Mouse (Mus musculus) adrenal gland, postnatal 25 days (tissue): ENCODE data around the gene Ncam1. TPM values are rescaled to one million over a fixed set of nuclear protein-coding genes. Genes with fewer than 3 reads are reported as not detected.

Experiments
- DNase-seq: peaks from one replicate; pipeline ENCODE4 v3.0.0; 2021; ENCODE audit warnings: mixed read lengths
- total RNA-seq: library from RNA; stranded (reverse); gene quantifications from 2 replicates; pipeline ENCODE4 v1.2.3, GENCODE M21; 2021

Gene Ncam1
- total RNA-seq, 1 experiment from 2014 or later: 48.8 TPM

- no peak for DNase-seq
Measured at GRCm38 (mm10) chr9:49751466-49751865, 47.3 kb downstream of the Ncam1 start.

GRCm38 (mm10) chr9:49746176-49746575, 52.5 kb downstream of the Ncam1 start:
- DNase-seq: no peak

- no peak for DNase-seq
Measured at GRCm38 (mm10) chr9:49745696-49746095, 53.0 kb downstream of the Ncam1 start.

DNA sequence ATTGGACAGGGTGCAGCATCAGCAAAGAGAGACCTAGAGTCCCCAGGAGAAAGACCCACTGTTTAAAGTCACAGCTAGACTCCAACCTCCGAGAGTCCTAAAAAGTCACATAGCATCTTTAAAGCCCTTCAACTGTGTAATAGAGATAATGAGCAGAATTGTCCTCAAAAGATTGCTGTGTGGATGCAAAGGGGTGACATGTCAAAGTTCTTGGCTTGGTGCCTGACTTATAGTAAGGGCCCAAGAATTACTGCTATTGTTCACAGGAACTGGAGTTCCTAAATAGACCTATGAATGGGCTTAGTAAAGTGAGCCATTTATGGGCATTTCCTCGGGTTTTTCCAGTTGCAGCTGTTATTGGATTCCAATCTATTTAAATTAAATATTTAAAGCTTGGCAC, 54.4 kb downstream of the Ncam1 start:
- DNase-seq: no peak

GRCm38 (mm10) chr9:49739935-49740334, 58.8 kb downstream of the Ncam1 start:
- DNase-seq: no peak

- DNase-seq: no peak
Measured at GRCm38 (mm10) chr9:49738546-49738945, 60.2 kb downstream of the Ncam1 start.

DNA sequence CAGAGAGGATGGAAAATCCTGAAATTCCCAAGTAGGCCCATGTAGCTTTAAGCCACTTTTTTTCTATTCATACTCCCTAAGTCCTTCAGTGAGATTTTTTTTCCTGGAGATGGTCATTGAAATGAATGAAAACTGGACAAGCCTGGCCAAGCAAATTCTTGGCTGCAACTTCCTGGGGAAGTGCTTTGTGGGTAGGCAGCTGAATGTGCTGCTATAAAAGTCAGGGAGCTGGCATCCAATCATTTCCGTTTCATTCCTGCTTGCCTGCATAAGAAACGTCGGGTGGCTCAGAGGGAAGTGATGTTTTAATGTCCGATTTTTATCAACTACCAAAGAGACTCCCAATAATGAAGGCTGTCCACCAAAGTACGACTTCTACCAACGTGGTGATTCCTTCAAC, 61.6 kb downstream of the Ncam1 start:
- DNase-seq: no peak

DNA sequence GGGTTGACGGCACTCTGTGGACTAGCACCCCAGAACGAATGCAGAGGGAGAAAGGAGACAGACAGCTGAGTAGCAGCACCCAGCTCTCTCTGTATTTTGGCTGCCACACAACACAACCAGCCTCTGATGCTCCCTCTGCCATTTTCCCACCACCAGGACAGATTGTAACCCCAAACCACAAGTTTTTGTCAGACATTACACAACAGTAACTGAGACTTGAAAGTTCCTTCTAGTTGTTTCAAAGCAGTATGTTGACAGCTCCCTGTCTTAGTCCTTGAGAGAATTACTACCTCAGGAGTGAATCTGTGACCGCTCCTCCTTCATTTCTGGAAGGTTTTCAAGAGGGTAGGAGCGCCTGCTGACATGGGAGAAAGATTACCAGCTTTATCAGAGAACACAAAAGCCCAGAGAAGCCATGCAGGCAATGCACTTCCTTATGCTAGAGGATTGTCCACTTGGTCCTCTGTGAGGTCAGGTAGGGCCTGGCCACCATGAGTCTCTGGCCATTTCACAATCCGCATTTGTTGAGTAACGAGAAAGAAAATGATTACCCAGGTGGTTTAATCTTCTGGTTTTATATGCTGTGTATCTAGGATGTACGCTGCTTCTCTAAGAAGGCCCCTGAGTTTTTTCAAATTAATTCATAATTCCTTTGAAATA, 64.2 kb downstream of the Ncam1 start:
- no peak for DNase-seq

DNA sequence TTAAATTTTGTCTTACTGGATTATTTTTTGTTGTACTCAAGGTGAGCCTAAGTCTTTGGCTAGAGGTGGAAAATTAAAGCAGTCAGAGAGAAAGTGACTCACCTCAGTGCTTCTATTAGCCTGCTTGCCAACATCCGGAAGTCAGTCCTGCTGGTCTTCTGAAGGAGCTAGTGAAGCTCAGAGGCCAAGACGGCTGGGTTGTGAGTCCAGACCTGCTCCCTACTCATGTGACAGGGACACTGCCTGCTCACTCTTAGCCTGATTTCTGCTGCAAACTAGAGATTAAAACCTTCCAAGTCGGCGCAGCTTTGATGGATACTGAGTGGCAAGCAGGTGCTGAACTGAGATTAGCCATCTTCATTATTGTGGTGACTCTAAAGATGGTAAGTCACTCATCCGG, 65.0 kb downstream of the Ncam1 start:
- DNase-seq: no peak

DNA sequence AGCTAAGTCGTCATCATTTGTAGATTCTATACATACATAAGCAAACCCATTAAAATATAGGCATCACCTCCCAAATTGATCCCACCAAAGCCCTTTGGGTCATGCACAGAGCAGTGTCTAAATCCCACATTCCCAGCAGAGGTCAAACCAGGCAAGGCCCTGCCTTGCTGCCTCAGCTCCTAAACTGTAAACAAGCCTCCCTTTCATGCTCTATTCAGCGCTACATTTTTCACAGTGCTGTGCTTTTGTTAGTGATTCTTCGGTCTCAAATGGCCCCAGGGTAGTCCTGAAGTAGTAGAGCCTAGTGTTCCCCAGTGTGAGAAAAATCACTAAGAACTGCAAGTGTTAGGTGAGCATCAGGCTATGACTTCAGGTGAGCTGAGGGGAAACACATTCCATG, 69.2 kb downstream of the Ncam1 start:
- no peak for DNase-seq

GRCm38 (mm10) chr9:49728211-49728610, 70.5 kb downstream of the Ncam1 start:
- DNase-seq: no peak

- no peak for DNase-seq
Measured at GRCm38 (mm10) chr9:49722765-49723164, 76.0 kb downstream of the Ncam1 start.

DNA sequence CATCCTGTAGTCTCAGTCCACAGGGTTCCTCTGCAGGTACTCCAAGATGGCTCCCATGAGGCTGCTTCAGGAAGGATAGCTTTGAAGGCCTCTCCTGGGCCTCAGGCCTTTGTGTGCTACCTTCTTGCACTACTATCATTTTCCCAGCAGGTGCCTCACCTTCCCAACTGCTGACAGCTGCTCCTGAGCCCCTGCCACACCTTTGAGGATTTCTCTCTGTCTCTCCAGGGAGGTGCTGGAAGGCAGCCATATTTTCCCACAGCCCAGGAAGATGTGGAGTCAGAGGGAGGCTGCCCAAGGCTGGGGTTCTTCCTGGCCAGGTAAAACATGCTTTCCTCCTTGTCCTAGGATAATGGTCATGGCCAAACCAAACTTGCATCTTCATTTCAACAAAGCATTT, 83.6 kb downstream of the Ncam1 start:
- DNase-seq: no peak

DNA sequence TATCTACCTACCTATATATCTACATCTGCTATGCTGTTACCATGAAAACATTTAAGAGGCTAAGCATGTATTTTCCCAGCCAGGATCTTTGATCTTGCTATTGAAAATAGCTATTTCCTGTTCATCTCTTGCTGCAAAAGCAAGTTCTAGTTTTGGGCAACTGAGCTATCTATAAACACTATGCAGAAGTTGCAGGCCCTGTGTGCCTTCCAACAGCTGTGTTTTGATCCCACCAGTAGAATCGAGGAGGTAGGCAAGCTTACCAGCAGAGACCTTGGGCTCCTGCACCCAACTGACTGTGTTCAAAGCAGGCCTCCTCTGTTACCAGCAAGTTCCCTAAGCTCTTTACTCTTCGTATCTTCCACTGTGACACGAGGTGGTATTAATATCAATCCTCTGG, 84.6 kb downstream of the Ncam1 start:
- DNase-seq: no peak

DNA sequence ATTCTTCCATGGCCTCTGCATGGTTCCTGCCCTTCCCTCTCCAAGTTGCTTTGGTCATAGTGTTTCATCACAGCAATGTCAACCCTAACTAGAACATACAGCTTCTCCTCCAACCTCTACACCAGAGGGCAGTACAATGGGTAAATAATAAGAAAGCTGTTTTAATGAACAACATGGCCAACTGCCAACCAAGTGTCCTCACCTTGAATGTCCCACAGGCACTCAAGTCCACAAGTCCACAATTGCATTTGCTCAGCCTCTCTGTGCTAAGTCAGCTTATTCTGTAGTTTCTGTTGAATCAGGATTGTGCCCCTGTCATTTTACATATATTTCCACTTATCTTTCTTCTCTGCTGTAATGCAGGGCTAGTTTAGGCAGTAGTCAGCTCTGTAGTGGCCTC, 91.1 kb downstream of the Ncam1 start:
- no peak for DNase-seq

DNA sequence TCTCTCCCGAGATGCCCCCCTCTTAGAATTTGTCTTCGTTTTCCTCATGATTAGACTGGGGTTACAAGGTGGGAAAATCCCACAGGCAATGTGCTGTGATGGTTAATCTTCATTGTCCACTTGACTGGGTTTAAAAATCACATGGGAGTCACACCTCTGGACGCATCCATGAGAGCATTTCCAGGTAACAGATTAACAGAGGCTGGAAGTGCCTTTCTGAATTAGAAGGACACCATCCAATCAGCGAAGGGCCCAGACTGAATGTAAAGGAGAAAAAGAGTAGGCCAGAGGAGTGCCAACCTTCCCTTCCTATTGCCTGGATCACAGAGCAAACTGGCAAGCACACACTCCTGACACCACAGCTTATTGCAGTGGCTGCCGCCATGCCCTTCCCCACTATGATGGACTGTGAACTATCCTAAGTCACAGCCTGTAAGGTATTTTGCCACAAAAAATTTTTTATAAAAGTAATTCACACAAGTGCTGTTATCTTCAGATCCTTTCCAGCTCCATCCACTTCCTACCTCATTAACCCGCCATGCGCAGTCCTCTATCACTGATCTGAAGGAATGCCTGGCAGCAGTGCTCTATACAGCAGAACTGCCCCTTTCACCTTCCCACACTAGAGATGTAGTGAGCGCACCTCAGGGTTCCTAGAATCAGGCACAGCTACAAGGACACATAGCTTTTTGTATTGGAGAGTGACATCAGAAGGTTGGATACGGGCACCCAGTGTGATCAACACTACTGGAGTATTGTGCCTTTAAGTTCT, 94.3 kb downstream of the Ncam1 start:
- no peak for DNase-seq

DNA sequence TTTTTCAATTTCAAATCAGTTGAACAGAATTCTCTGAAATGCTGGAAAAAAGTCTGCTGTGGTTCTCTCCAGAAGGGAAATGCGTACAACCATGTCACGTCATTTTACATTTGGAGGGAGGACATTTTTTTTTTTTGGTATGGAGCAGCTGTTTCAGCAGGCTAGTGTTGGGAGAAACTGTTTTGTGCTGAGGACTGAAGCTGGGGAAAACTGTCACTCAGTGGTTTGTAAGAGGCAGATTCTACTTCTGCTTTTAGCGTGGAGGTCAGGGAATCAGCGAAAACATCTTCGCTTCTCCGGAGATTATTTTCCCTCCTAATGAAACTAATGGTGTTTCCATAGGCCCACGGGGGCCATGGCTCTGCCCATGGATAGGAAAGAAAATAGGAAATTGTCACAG, 103.4 kb downstream of the Ncam1 start:
- DNase-seq: no peak

GRCm38 (mm10) chr9:49692791-49693190, 105.9 kb downstream of the Ncam1 start:
- no peak for DNase-seq

GRCm38 (mm10) chr9:49691344-49691743, 107.4 kb downstream of the Ncam1 start:
- no peak for DNase-seq

- no peak for DNase-seq
Measured at GRCm38 (mm10) chr9:49683566-49684273, 115.0 kb downstream of the Ncam1 start.

DNA sequence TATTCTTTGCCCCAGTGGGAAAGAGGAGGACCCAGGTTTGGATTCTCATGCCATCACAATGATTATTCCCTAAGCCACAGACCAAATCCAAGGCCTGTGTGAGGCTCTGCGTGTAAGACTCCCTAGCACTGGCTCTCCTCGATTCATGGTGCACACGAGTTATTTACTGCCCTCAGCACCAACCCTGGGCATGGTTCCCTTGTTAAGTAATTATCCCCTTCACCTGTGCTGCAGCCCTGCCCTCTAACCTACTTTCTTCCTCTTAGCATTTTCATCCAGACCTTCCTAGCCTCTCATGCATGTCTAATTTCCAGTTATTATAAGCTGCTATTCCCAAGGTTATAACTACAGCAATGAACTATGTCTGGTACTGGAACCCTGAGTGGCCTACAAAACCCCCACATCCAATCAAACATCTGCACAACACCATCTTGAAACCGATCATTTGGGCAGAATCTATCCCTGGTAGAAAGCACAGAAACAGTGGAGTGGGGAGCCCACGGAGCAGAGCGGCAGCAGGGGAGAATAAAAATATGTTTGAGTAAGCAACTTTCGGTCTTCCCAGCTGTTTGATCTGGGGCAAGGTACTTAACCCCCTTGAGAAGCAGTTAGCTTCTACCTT, 116.8 kb downstream of the Ncam1 start:
- no peak for DNase-seq

GRCm38 (mm10) chr9:49679270-49679669, 119.5 kb downstream of the Ncam1 start:
- DNase-seq: no peak
